Mouse (Mus musculus): ENCODE results near the gene Sspn.

Gene Sspn

GRCm38 (mm10) chr6:145972836-145973235 is 41.4 kb downstream of the Sspn start:
- no peak for DNase-seq (ENCODE audit: low spot score in 2 of 2)

GRCm38 (mm10) chr6:145973356-145973755 is 41.9 kb downstream of the Sspn start:
- DNase-seq (ENCODE audit: low spot score in 2 of 2) = no peak

- no peak for DNase-seq (ENCODE audit: low spot score in 2 of 2)
These were observed 43.3 kb downstream of the Sspn start for GRCm38 (mm10) chr6:145974766-145975165.

GRCm38 (mm10) chr6:145977344-145977743 is 45.9 kb downstream of the Sspn start:
- DNase-seq (ENCODE audit: low spot score in 2 of 2) = peak; percentile 40 to 52

- DNase-seq (ENCODE audit: low spot score in 2 of 2) = peak; percentile 44 to 47
These were observed 46.5 kb downstream of the Sspn start for GRCm38 (mm10) chr6:145977771-145978450.

GRCm38 (mm10) chr6:145981074-145981473 is 49.6 kb downstream of the Sspn start:
- no peak for DNase-seq (ENCODE audit: low spot score in 2 of 2)

- no peak for DNase-seq (ENCODE audit: low spot score in 2 of 2)
These were observed 50.9 kb downstream of the Sspn start for GRCm38 (mm10) chr6:145982335-145982734.

GRCm38 (mm10) chr6:145990578-145990977 is 59.1 kb downstream of the Sspn start:
- DNase-seq (ENCODE audit: low spot score in 2 of 2) = no peak

- DNase-seq (ENCODE audit: low spot score in 2 of 2) = no peak
These were observed 61.1 kb downstream of the Sspn start for GRCm38 (mm10) chr6:145992526-145992925.

GRCm38 (mm10) chr6:145992985-145993384 is 61.5 kb downstream of the Sspn start:
- peak; percentile 25 to 54 for DNase-seq (ENCODE audit: low spot score in 2 of 2)

GRCm38 (mm10) chr6:145998314-145999007 is 67.0 kb downstream of the Sspn start:
- DNase-seq (ENCODE audit: low spot score in 2 of 2) = peak; percentile 85 to 87

- DNase-seq (ENCODE audit: low spot score in 2 of 2) = no peak
These were observed 69.3 kb downstream of the Sspn start for GRCm38 (mm10) chr6:146000767-146001166.

GRCm38 (mm10) chr6:146001396-146002191 is 70.2 kb downstream of the Sspn start:
- no peak for DNase-seq (ENCODE audit: low spot score in 2 of 2)

GRCm38 (mm10) chr6:146004174-146004601 is 72.7 kb downstream of the Sspn start:
- DNase-seq (ENCODE audit: low spot score in 2 of 2) = no peak

GRCm38 (mm10) chr6:146005129-146005886 is 73.9 kb downstream of the Sspn start:
- no peak for DNase-seq (ENCODE audit: low spot score in 2 of 2)

- DNase-seq (ENCODE audit: low spot score in 2 of 2) = no peak
These were observed 74.6 kb downstream of the Sspn start for GRCm38 (mm10) chr6:146005935-146006564.

GRCm38 (mm10) chr6:146006753-146007152 is 75.3 kb downstream of the Sspn start:
- no peak for DNase-seq (ENCODE audit: low spot score in 2 of 2)

- DNase-seq (ENCODE audit: low spot score in 2 of 2) = no peak
These were observed 77.1 kb downstream of the Sspn start for GRCm38 (mm10) chr6:146008450-146008981.

GRCm38 (mm10) chr6:146009163-146009915 is 77.9 kb downstream of the Sspn start:
- no peak for DNase-seq (ENCODE audit: low spot score in 2 of 2)

GRCm38 (mm10) chr6:146010093-146010764 is 78.8 kb downstream of the Sspn start:
- DNase-seq (ENCODE audit: low spot score in 2 of 2) = peak; percentile 68 to 78

Measured in heart, adult 9 months (tissue).